Comparison of ENCODE assay signal across 9 mouse cellular contexts in the genomic region with DNA sequence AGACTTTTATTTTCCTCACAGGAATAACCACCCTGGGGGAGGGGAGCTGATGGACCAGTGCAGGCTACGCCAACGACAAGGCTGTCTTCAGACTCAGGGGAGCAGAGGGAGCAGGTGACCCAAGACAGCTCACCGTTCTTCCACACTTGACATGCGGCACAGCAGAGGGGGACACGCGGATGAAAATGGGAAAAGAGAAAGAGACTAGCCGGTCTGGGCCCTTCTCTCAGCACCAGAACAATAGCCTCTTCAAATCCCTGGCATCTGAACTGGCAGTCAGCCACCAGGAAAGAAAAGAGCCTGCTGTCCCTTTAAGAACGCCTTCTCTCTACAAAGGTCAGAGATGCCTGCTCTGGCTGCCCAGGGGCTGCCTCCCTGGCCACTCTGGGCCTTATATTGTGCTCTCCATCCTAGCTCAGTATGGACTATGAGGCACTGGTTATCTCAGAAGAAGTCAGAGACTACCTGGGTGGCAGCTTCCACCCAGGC.
DNase-seq lines count a peak whose midpoint lies in the region; ATAC-seq and TF ChIP-seq lines count a peak whose summit lies in the region.
"Had no signal": no experiment of that assay in that cellular context is flagged by ENCODE, and none has a peak within 500 bp of the region (broad histone marks: within the 10 kb centered on the region; RNA-seq: fewer than 3 reads in every experiment).

No protein-coding gene starts in this region.

- no peak overlapping the region for H3K4me3 ChIP-seq in lung, embryonic 14.5 days (ENCODE audit: low read depth, low read length)
- no peak overlapping the region for H3K4me3 ChIP-seq in embryonic facial prominence, embryonic 14.5 days (ENCODE audit: low read depth, low read length)
- no peak overlapping the region for H3K4me3 ChIP-seq in hindbrain, embryonic 16.5 days (ENCODE audit: low read length)
- no peak overlapping the region for H3K4me3 ChIP-seq in neural tube, embryonic 15.5 days (replicated peaks)
- H3K4me3 ChIP-seq in thymus, adult 2 months (ENCODE audit: control insufficient read depth, insufficient read depth, low read length): no peak overlapping the region
- H3K4me3 ChIP-seq: embryonic facial prominence, embryonic 15.5 days had no signal

- H3K9me3 ChIP-seq in lung, embryonic 14.5 days (ENCODE audit: low read depth, low read length): no peaks in the 10 kb centered on the region
- H3K9me3 ChIP-seq in embryonic facial prominence, embryonic 14.5 days (ENCODE audit: control insufficient read depth, low read length): no peaks in the 10 kb centered on the region
- H3K9me3 ChIP-seq in hindbrain, embryonic 16.5 days (ENCODE audit: control insufficient read depth, low read length): no peaks in the 10 kb centered on the region
- no peaks in the 10 kb centered on the region for H3K9me3 ChIP-seq in neural tube, embryonic 15.5 days (replicated peaks)
- H3K9me3 ChIP-seq: embryonic facial prominence, embryonic 15.5 days had no signal

- DNase-seq in lung, embryonic 14.5 days: peak; percentile 26
- no peak for DNase-seq in lung, postnatal 4 days
- DNase-seq in embryonic facial prominence, embryonic 14.5 days (ENCODE audit: low spot score): peak; percentile 45
- no peak for DNase-seq in thymus, adult 2 months
- DNase-seq in frontal cortex, postnatal 36 days (ENCODE audit: low spot score in 2 of 2): no peak
- DNase-seq: kidney, adult 11 months had no signal

- no peaks in the 10 kb centered on the region for H3K36me3 ChIP-seq in lung, embryonic 14.5 days (ENCODE audit: insufficient read depth)
- H3K36me3 ChIP-seq in embryonic facial prominence, embryonic 14.5 days (ENCODE audit: control insufficient read depth, insufficient read depth, low read length): no peaks in the 10 kb centered on the region
- no peaks in the 10 kb centered on the region for H3K36me3 ChIP-seq in hindbrain, embryonic 16.5 days (ENCODE audit: control insufficient read depth, insufficient read depth, low read length)
- H3K36me3 ChIP-seq in neural tube, embryonic 15.5 days: no peaks in the 10 kb centered on the region
- no peaks in the 10 kb centered on the region for H3K36me3 ChIP-seq in thymus, adult 2 months (ENCODE audit: control insufficient read depth, insufficient read depth, low read length)
- H3K36me3 ChIP-seq: embryonic facial prominence, embryonic 15.5 days had no signal

- no peak overlapping the region for H3K9ac ChIP-seq in lung, embryonic 14.5 days
- no peak overlapping the region for H3K9ac ChIP-seq in embryonic facial prominence, embryonic 14.5 days (ENCODE audit: low read depth, low read length)
- peak overlapping the region; percentile 33; the same call in 1 of the 2 replicates for H3K9ac ChIP-seq in hindbrain, embryonic 16.5 days (ENCODE audit: low read depth, low read length)
- H3K9ac ChIP-seq in neural tube, embryonic 15.5 days (replicated peaks): no peak overlapping the region
- H3K9ac ChIP-seq: embryonic facial prominence, embryonic 15.5 days had no signal

- no peaks in the 10 kb centered on the region for H3K27me3 ChIP-seq in lung, embryonic 14.5 days (ENCODE audit: insufficient read depth, low read length)
- no peaks in the 10 kb centered on the region for H3K27me3 ChIP-seq in embryonic facial prominence, embryonic 14.5 days (replicated peaks; ENCODE audit: control insufficient read depth, insufficient read depth, low read length)
- H3K27me3 ChIP-seq in hindbrain, embryonic 16.5 days (replicated peaks; ENCODE audit: control insufficient read depth, insufficient read depth, low read length): no peaks in the 10 kb centered on the region
- no peaks in the 10 kb centered on the region for H3K27me3 ChIP-seq in neural tube, embryonic 15.5 days (replicated peaks)
- no peaks in the 10 kb centered on the region for H3K27me3 ChIP-seq in thymus, adult 2 months (ENCODE audit: control insufficient read depth, insufficient read depth, low read length)
- H3K27me3 ChIP-seq: embryonic facial prominence, embryonic 15.5 days had no signal

- no peak for TF ChIP-seq POLR2A in thymus, adult 2 months (IDR thresholded peaks at IDR 0.05; ENCODE audit: control insufficient read depth, extremely low read depth, insufficient read depth, low read length, poor library complexity)

- no peak overlapping the region for H3K4me2 ChIP-seq in lung, embryonic 14.5 days
- no peak overlapping the region for H3K4me2 ChIP-seq in embryonic facial prominence, embryonic 14.5 days (ENCODE audit: low read depth, low read length)
- peak overlapping the region; percentile 16 for H3K4me2 ChIP-seq in hindbrain, embryonic 16.5 days (ENCODE audit: low read length)
- H3K4me2 ChIP-seq in neural tube, embryonic 15.5 days: peak overlapping the region; percentile 34
- H3K4me2 ChIP-seq: embryonic facial prominence, embryonic 15.5 days had no signal

- TF ChIP-seq CTCF in lung, embryonic 14.5 days (IDR thresholded peaks at IDR 0.05; ENCODE audit: low read depth): no peak
- TF ChIP-seq CTCF in thymus, adult 2 months (IDR thresholded peaks at IDR 0.05; ENCODE audit: borderline replicate concordance, control insufficient read depth, extremely low read depth, insufficient read depth, low read length, poor library complexity): no peak

- WGBS in lung, embryonic 14.5 days: 56% methylated on average over 8 of the region's 8 CpGs
- WGBS in embryonic facial prominence, embryonic 14.5 days: 56% methylated on average over 8 of the region's 8 CpGs
- 19% methylated on average over 8 of the region's 8 CpGs for WGBS in hindbrain, embryonic 16.5 days
- WGBS in neural tube, embryonic 15.5 days: 27% methylated on average over 8 of the region's 8 CpGs
- WGBS in thymus, adult 2 months: 91% methylated on average over 8 of the region's 8 CpGs

- H3K27ac ChIP-seq in lung, embryonic 14.5 days (ENCODE audit: low read depth): no peak overlapping the region
- no peak overlapping the region for H3K27ac ChIP-seq in embryonic facial prominence, embryonic 14.5 days (replicated peaks; ENCODE audit: low read depth, low read length)
- no peak overlapping the region for H3K27ac ChIP-seq in hindbrain, embryonic 16.5 days (ENCODE audit: low read depth, low read length)
- H3K27ac ChIP-seq in neural tube, embryonic 15.5 days (replicated peaks): no peak overlapping the region
- no peak overlapping the region for H3K27ac ChIP-seq in thymus, adult 2 months (ENCODE audit: control insufficient read depth, insufficient read depth, low read length)
- H3K27ac ChIP-seq: embryonic facial prominence, embryonic 15.5 days had no signal

- H3K4me1 ChIP-seq in lung, embryonic 14.5 days (ENCODE audit: insufficient read depth): no peaks in the 10 kb centered on the region
- H3K4me1 ChIP-seq in embryonic facial prominence, embryonic 14.5 days (ENCODE audit: control insufficient read depth, insufficient read depth, low read length): 0 out of 2 replicates have a peak, but pooled peaks cover 4% of the 10 kb centered on the region
- H3K4me1 ChIP-seq in hindbrain, embryonic 16.5 days (ENCODE audit: control insufficient read depth, insufficient read depth, low read depth, low read length): peaks cover 7% of the 10 kb centered on the region
- H3K4me1 ChIP-seq in neural tube, embryonic 15.5 days: peaks cover 8% of the 10 kb centered on the region
- H3K4me1 ChIP-seq in thymus, adult 2 months (replicated peaks; ENCODE audit: control insufficient read depth, insufficient read depth, low read length): no peaks in the 10 kb centered on the region
- H3K4me1 ChIP-seq: embryonic facial prominence, embryonic 15.5 days had no signal

- ATAC-seq in lung, embryonic 14.5 days (ENCODE audit: insufficient read depth): no peak
- ATAC-seq in embryonic facial prominence, embryonic 14.5 days (ENCODE audit: low read depth): 0 out of 2 replicates have a peak, but pooled peaks have one; percentile 28
- ATAC-seq in hindbrain, embryonic 16.5 days: peak; percentile 57
- no peak for ATAC-seq in neural tube, embryonic 15.5 days (ENCODE audit: low FRiP score)

Comparison
In these comparisons a context has a peak if more than half of its experiments do, and no peak if none do; other contexts are left out.
1. DNase-seq: peak in lung, embryonic 14.5 days (single experiment) and embryonic facial prominence, embryonic 14.5 days (single experiment); none in lung, postnatal 4 days (0 of 2), thymus, adult 2 months (single experiment) and frontal cortex, postnatal 36 days (0 of 2).
2. ATAC-seq: peak in embryonic facial prominence, embryonic 14.5 days (single experiment) and hindbrain, embryonic 16.5 days (single experiment); none in lung, embryonic 14.5 days (single experiment) and neural tube, embryonic 15.5 days (single experiment).
3. H3K4me2 ChIP-seq: peak in hindbrain, embryonic 16.5 days (single experiment) and neural tube, embryonic 15.5 days (single experiment); none in lung, embryonic 14.5 days (single experiment) and embryonic facial prominence, embryonic 14.5 days (single experiment).